Mouse (Mus musculus): ENCODE measurements at regions not wholly inside any gene's neighbourhood (a gene's known extent, or its start where the extent isn't known, plus 50 kb on each side); places are given as distances from the start of the nearest gene placed in this dataset.

DNA sequence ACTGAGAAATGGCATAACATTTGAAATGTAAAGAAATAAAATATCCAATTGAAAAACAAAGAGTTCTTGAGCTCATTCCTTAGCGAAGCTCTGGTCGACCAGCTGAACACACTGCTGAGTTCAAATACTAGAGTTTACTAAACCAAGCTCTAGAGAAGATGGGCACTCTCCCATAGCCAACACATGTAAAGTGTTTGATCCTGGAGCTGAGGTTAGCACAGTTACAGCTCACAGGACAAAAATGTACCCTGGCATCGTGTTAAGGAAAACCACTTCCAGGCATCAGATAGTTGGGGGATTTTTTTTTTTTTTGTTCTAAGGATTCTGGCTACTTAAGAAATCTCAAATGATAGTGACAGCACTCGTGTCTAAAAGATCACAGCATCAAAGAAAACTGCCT lies 445.6 kb downstream of the Synb start:
- Histone ChIP-seq H3K36me3 (ENCODE audit: control insufficient read depth, insufficient read depth, low read length) (no peaks in the 10 kb centered on the region), H3K27ac (ENCODE audit: low read depth, low read length) (no peak overlapping the region), H3K4me2 (no peak overlapping the region), H3K9ac (ENCODE audit: low read depth, low read length) (no peak overlapping the region), H3K9me3 (ENCODE audit: control insufficient read depth, low read length) (no peaks in the 10 kb centered on the region), H3K4me1 (replicated peaks; ENCODE audit: control insufficient read depth, insufficient read depth, low read length) (no peaks in the 10 kb centered on the region), H3K4me3 (ENCODE audit: low read depth, low read length) (no peak overlapping the region), H3K27me3 (replicated peaks; ENCODE audit: control insufficient read depth, insufficient read depth, low read length) (no peaks in the 10 kb centered on the region)
- DNase-seq (ENCODE audit: low spot score), result no peak
- WGBS, result 68% methylated on average over 4 of the region's 4 CpGs
- ATAC-seq (replicated peaks; ENCODE audit: low FRiP score), result no peak

DNA sequence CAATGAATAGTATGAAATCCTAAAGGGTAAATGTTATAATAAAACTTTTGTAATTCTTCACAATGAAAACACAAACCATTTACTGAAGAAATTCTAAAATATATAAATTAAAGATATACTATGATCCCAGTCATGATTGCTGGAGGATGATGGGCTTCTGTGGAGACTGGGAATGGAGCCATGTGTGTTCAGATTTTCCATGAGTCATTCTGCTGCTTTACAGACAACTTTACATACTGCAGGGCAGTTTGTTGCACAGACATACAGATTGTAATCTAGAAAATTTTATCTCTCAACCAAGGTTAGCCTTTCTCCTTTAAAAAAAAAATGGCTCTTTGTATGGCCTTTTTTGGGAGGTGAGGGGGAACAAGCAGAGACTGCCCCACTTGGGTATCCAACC lies 446.5 kb downstream of the Synb start:
- Histone ChIP-seq H3K27ac (ENCODE audit: low read depth, low read length) (no peak overlapping the region), H3K9ac (ENCODE audit: low read depth, low read length) (no peak overlapping the region), H3K9me3 (ENCODE audit: control insufficient read depth, low read length) (no peaks in the 10 kb centered on the region), H3K4me3 (ENCODE audit: low read depth, low read length) (no peak overlapping the region), H3K4me2 (no peak overlapping the region), H3K27me3 (replicated peaks; ENCODE audit: control insufficient read depth, insufficient read depth, low read length) (no peaks in the 10 kb centered on the region), H3K4me1 (replicated peaks; ENCODE audit: control insufficient read depth, insufficient read depth, low read length) (no peaks in the 10 kb centered on the region), H3K36me3 (ENCODE audit: control insufficient read depth, insufficient read depth, low read length) (no peaks in the 10 kb centered on the region)
- ATAC-seq (replicated peaks; ENCODE audit: low FRiP score) (no peak), DNase-seq (ENCODE audit: low spot score) (no peak)

DNA sequence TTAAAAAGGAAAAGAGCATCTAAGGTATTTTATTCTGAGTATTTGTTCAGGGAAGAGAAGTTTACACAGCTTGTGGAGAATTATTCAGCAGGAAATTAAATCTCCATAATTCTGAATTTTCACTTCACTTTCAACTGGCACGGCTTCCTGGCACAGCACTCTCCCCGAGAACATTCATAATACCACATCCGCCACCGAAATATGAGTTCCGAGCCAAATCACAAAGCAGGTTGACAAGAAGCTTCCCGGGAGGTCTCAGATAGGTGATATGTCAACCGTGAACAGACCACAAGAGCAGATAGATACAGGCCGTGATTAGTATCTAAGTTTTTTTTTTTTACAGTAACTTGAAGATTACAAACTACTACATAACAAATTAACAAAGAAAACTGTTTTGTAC lies 473.9 kb downstream of the Synb start:
- DNase-seq (ENCODE audit: low spot score), result no peak
- no peaks in the 10 kb centered on the region for H3K4me1 ChIP-seq (replicated peaks; ENCODE audit: control insufficient read depth, insufficient read depth, low read length)
- WGBS, result 87% methylated on average over 8 of the region's 8 CpGs
- H3K9me3 ChIP-seq (ENCODE audit: control insufficient read depth, low read length), result no peaks in the 10 kb centered on the region
- no peak overlapping the region for H3K9ac ChIP-seq (ENCODE audit: low read depth, low read length)
- H3K36me3 ChIP-seq (ENCODE audit: control insufficient read depth, insufficient read depth, low read length), result no peaks in the 10 kb centered on the region
- no peak for ATAC-seq (replicated peaks; ENCODE audit: low FRiP score)
- no peak overlapping the region for H3K27ac ChIP-seq (ENCODE audit: low read depth, low read length)
- no peaks in the 10 kb centered on the region for H3K27me3 ChIP-seq (replicated peaks; ENCODE audit: control insufficient read depth, insufficient read depth, low read length)
- no peak overlapping the region for H3K4me2 ChIP-seq
- no peak overlapping the region for H3K4me3 ChIP-seq (ENCODE audit: low read depth, low read length)

DNA sequence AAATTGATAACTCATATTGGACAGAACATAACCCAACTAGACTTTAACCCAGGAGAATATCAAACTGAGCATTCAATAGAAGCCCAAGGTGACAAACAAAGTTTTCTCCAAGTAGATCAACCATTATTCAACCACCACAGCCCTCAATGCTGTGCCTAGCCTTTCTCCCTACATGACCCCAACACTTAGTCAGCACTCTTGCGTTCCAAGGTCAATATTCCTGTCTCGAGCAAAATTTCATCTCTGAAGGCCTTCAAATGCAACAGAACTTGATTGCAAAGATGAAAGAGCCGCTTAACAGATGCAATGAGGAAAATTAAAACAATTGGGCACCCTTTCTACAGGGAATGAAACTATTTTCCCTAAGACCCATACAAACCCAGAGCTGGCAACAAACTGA lies 485.1 kb downstream of the Synb start:
- H3K27ac ChIP-seq (ENCODE audit: low read depth, low read length), result no peak overlapping the region
- no peaks in the 10 kb centered on the region for H3K27me3 ChIP-seq (replicated peaks; ENCODE audit: control insufficient read depth, insufficient read depth, low read length)
- DNase-seq (ENCODE audit: low spot score), result no peak
- no peak overlapping the region for H3K4me2 ChIP-seq
- H3K9me3 ChIP-seq (ENCODE audit: control insufficient read depth, low read length), result no peaks in the 10 kb centered on the region
- H3K4me3 ChIP-seq (ENCODE audit: low read depth, low read length), result no peak overlapping the region
- no peak for ATAC-seq (replicated peaks; ENCODE audit: low FRiP score)
- no peak overlapping the region for H3K9ac ChIP-seq (ENCODE audit: low read depth, low read length)
- no peaks in the 10 kb centered on the region for H3K4me1 ChIP-seq (replicated peaks; ENCODE audit: control insufficient read depth, insufficient read depth, low read length)
- 81% methylated on average over 3 of the region's 3 CpGs for WGBS
- H3K36me3 ChIP-seq (ENCODE audit: control insufficient read depth, insufficient read depth, low read length), result no peaks in the 10 kb centered on the region

DNA sequence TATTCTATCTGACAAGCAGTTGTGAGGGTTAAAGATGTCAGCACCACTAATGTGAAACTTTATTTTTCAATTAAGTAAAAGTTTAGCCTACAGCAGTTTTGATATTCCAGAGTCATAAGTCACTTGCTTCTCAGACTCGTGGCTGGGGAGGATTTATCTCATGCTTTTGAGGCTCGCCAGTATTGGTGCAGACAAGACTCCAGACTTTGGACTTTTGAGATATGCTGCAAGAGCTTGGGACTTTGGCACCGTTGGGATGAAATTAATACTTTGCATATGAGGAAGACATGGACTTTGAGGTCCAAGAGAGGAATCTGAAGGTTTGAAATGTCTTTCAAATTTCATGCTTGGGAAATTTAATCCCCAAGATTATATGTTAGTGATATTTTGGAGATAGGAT lies 486.2 kb downstream of the Synb start:
- Histone ChIP-seq H3K4me1 (replicated peaks; ENCODE audit: control insufficient read depth, insufficient read depth, low read length) (no peaks in the 10 kb centered on the region), H3K4me2 (no peak overlapping the region), H3K4me3 (ENCODE audit: low read depth, low read length) (no peak overlapping the region), H3K9ac (ENCODE audit: low read depth, low read length) (no peak overlapping the region), H3K27ac (ENCODE audit: low read depth, low read length) (no peak overlapping the region), H3K36me3 (ENCODE audit: control insufficient read depth, insufficient read depth, low read length) (no peaks in the 10 kb centered on the region), H3K27me3 (replicated peaks; ENCODE audit: control insufficient read depth, insufficient read depth, low read length) (no peaks in the 10 kb centered on the region), H3K9me3 (ENCODE audit: control insufficient read depth, low read length) (no peaks in the 10 kb centered on the region)
- ATAC-seq (replicated peaks; ENCODE audit: low FRiP score), result no peak
- DNase-seq (ENCODE audit: low spot score), result no peak
- WGBS, result 61% methylated on average over 3 of the region's 3 CpGs

DNA sequence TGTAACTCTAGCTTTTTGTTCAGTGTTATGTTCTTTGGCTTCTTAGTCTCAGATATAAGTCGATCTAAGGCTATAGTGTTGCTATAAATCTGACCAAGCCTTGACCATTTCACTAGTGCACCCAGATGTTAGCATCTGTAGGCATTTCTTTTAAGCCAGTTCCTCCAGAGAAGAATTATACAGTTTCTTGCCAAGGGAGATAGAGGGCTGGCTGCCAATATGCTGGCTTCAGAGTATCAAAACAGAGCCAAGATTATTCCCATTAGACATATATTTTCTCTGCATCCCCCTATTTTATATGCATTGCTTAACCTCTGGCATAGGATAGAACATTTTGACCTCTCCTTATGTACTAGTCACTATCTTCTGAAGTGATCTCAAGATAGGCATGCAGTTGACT lies 487.5 kb downstream of the Synb start:
- Histone ChIP-seq H3K27ac (ENCODE audit: low read depth, low read length) (no peak overlapping the region), H3K4me3 (ENCODE audit: low read depth, low read length) (no peak overlapping the region), H3K4me1 (replicated peaks; ENCODE audit: control insufficient read depth, insufficient read depth, low read length) (no peaks in the 10 kb centered on the region), H3K9ac (ENCODE audit: low read depth, low read length) (no peak overlapping the region), H3K4me2 (no peak overlapping the region), H3K36me3 (ENCODE audit: control insufficient read depth, insufficient read depth, low read length) (no peaks in the 10 kb centered on the region), H3K9me3 (ENCODE audit: control insufficient read depth, low read length) (no peaks in the 10 kb centered on the region), H3K27me3 (replicated peaks; ENCODE audit: control insufficient read depth, insufficient read depth, low read length) (no peaks in the 10 kb centered on the region)
- DNase-seq (ENCODE audit: low spot score) (no peak), ATAC-seq (replicated peaks; ENCODE audit: low FRiP score) (no peak)
- WGBS, result 85% methylated on average over 1 of the region's 1 CpGs

DNA sequence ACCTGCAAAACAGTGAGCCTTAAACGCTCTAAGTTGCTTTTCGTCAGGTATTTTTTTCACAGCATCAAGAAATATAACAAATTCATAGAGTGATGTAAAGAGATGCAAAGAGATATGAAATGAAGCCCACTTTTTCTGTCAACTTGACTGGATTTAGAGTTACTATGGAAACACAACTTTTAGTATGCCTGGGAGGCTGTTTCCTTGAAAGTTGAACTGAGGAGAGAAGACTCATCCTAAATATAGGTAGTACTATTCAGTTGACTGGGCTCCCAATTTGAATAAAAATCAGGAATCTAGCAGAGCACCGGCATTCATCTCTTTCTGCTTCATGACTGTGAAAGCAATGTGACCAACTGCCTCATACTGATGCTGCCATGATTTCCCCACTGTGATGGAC lies 509.7 kb downstream of the Synb start:
- Histone ChIP-seq H3K27me3 (replicated peaks; ENCODE audit: control insufficient read depth, insufficient read depth, low read length) (no peaks in the 10 kb centered on the region), H3K9ac (ENCODE audit: low read depth, low read length) (no peak overlapping the region), H3K4me1 (replicated peaks; ENCODE audit: control insufficient read depth, insufficient read depth, low read length) (no peaks in the 10 kb centered on the region), H3K27ac (ENCODE audit: low read depth, low read length) (no peak overlapping the region), H3K4me2 (no peak overlapping the region), H3K4me3 (ENCODE audit: low read depth, low read length) (no peak overlapping the region), H3K9me3 (ENCODE audit: control insufficient read depth, low read length) (no peaks in the 10 kb centered on the region), H3K36me3 (ENCODE audit: control insufficient read depth, insufficient read depth, low read length) (no peaks in the 10 kb centered on the region)
- DNase-seq (ENCODE audit: low spot score) (no peak), ATAC-seq (replicated peaks; ENCODE audit: low FRiP score) (no peak)
- WGBS, result 89% methylated on average over 3 of the region's 3 CpGs

DNA sequence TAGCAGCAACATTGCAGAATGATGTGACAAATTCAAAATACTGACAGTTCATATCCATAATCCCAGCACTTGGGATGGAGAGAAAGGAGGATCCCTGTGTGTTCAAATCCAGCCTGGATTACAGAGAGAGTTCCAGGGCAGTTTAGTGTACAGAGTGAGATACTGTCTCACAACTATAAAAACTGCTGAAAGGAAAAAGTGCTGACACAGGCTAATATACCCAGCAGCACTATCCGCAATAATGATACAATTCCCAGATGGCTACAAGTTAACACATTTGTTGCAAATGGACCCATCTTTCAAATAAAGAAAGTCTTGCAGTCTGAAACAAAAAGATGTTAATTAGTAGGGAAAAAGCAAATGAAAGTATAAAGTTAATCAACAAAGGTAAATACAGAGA lies 510.9 kb downstream of the Synb start:
- H3K4me3 ChIP-seq (ENCODE audit: low read depth, low read length), result no peak overlapping the region
- no peaks in the 10 kb centered on the region for H3K9me3 ChIP-seq (ENCODE audit: control insufficient read depth, low read length)
- no peaks in the 10 kb centered on the region for H3K36me3 ChIP-seq (ENCODE audit: control insufficient read depth, insufficient read depth, low read length)
- H3K9ac ChIP-seq (ENCODE audit: low read depth, low read length), result no peak overlapping the region
- no peaks in the 10 kb centered on the region for H3K27me3 ChIP-seq (replicated peaks; ENCODE audit: control insufficient read depth, insufficient read depth, low read length)
- no peaks in the 10 kb centered on the region for H3K4me1 ChIP-seq (replicated peaks; ENCODE audit: control insufficient read depth, insufficient read depth, low read length)
- ATAC-seq (replicated peaks; ENCODE audit: low FRiP score) (no peak), DNase-seq (ENCODE audit: low spot score) (no peak)
- H3K27ac ChIP-seq (ENCODE audit: low read depth, low read length), result no peak overlapping the region
- WGBS, result 92% methylated on average over 1 of the region's 1 CpGs
- no peak overlapping the region for H3K4me2 ChIP-seq

DNA sequence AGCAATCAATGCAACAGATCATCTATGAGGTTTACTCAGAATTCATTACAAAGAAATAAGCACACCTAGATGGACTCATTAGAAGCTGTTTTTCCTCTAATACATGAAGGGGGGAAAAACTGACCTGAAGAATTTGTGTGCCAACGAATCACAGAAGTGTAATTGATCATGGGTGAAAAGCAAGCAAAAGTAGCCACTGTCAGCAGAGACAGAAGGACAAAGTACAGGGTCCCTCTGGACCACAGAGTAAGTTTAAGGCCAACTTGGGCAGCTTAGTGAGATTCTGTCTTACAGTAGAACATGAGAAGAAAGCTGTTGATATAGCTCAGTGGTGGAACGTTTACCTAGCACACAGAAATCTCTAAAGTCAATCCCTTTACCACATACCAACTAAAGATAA lies 523.7 kb downstream of the Synb start:
- no peak overlapping the region for H3K9ac ChIP-seq (ENCODE audit: low read depth, low read length)
- H3K9me3 ChIP-seq (ENCODE audit: control insufficient read depth, low read length), result no peaks in the 10 kb centered on the region
- no peaks in the 10 kb centered on the region for H3K36me3 ChIP-seq (ENCODE audit: control insufficient read depth, insufficient read depth, low read length)
- H3K4me2 ChIP-seq, result no peak overlapping the region
- no peak overlapping the region for H3K27ac ChIP-seq (ENCODE audit: low read depth, low read length)
- no peak overlapping the region for H3K4me3 ChIP-seq (ENCODE audit: low read depth, low read length)
- no peaks in the 10 kb centered on the region for H3K27me3 ChIP-seq (replicated peaks; ENCODE audit: control insufficient read depth, insufficient read depth, low read length)
- DNase-seq (ENCODE audit: low spot score) (no peak), ATAC-seq (replicated peaks; ENCODE audit: low FRiP score) (no peak)
- H3K4me1 ChIP-seq (replicated peaks; ENCODE audit: control insufficient read depth, insufficient read depth, low read length), result no peaks in the 10 kb centered on the region
- WGBS, result 64% methylated on average over 2 of the region's 2 CpGs
